Mouse (Mus musculus) retina, postnatal 1 day (tissue): ENCODE measurements around the gene Nlrp3.
A peak's percentile ranks its signal among the peaks of the same experiment; 100 is the strongest.

Experiments
- DNase-seq: peaks from one replicate; pipeline ENCODE4 v3.0.0-alpha.2; 2012

Nlrp3 gene

GRCm38 (mm10) chr11:59541324-59541723 is at the start of gene Nlrp3:
Nlrp3 (plus strand) TSS chr11:59541568.
- no peak for DNase-seq

GRCm38 (mm10) chr11:59496672-59497310 is 44.6 kb upstream of the Nlrp3 start:
- no peak for DNase-seq

GRCm38 (mm10) chr11:59497747-59498146 is 43.6 kb upstream of the Nlrp3 start:
- no peak for DNase-seq

GRCm38 (mm10) chr11:59501978-59502700 is 39.2 kb upstream of the Nlrp3 start:
- no peak for DNase-seq

- DNase-seq: peak; percentile 77
Observed at GRCm38 (mm10) chr11:59505351-59505838, 36.0 kb upstream of the Nlrp3 start.

GRCm38 (mm10) chr11:59505839-59506712 is 35.3 kb upstream of the Nlrp3 start:
- peak; percentile 94 for DNase-seq

- no peak for DNase-seq
Observed at GRCm38 (mm10) chr11:59506713-59507074, 34.7 kb upstream of the Nlrp3 start.

GRCm38 (mm10) chr11:59511558-59511957 is 29.8 kb upstream of the Nlrp3 start:
- DNase-seq: no peak

- no peak for DNase-seq
Observed at GRCm38 (mm10) chr11:59512733-59513132, 28.6 kb upstream of the Nlrp3 start.

GRCm38 (mm10) chr11:59513556-59513955 is 27.8 kb upstream of the Nlrp3 start:
- no peak for DNase-seq

- no peak for DNase-seq
Observed at GRCm38 (mm10) chr11:59514381-59514780, 27.0 kb upstream of the Nlrp3 start.

GRCm38 (mm10) chr11:59514789-59515188 is 26.6 kb upstream of the Nlrp3 start:
- no peak for DNase-seq

- DNase-seq: no peak
Observed at GRCm38 (mm10) chr11:59517441-59517840, 23.9 kb upstream of the Nlrp3 start.

GRCm38 (mm10) chr11:59518226-59518625 is 23.1 kb upstream of the Nlrp3 start:
- DNase-seq: no peak

- no peak for DNase-seq
Observed at GRCm38 (mm10) chr11:59519741-59520495, 21.4 kb upstream of the Nlrp3 start.

GRCm38 (mm10) chr11:59524150-59524549 is 17.2 kb upstream of the Nlrp3 start:
- no peak for DNase-seq

- DNase-seq: peak; percentile 90
Observed at GRCm38 (mm10) chr11:59525237-59525636, 16.1 kb upstream of the Nlrp3 start.

GRCm38 (mm10) chr11:59526472-59527080 is 14.8 kb upstream of the Nlrp3 start, which contains the start of gene Zkscan17:
Zkscan17 (minus strand) TSS chr11:59526751.
- DNase-seq: peak; percentile 74

- no peak for DNase-seq
Observed at GRCm38 (mm10) chr11:59530221-59530620, 11.1 kb upstream of the Nlrp3 start.

- DNase-seq: peak; percentile 60
Observed at GRCm38 (mm10) chr11:59530870-59531535, 10.4 kb upstream of the Nlrp3 start.

- DNase-seq: no peak
Observed at GRCm38 (mm10) chr11:59531562-59531961, 9.8 kb upstream of the Nlrp3 start.
